Mouse (Mus musculus) heart, adult 2 months (tissue): ENCODE data around the gene Reep3. TPM values are rescaled to one million over a fixed set of nuclear protein-coding genes. Genes with fewer than 3 reads are reported as not detected.
A peak's percentile ranks its signal among the peaks of the same experiment; 100 is the strongest.

ENCODE experiments used
- DNase-seq, 2 experiments: peaks; one replicate each; pipeline ENCODE4 v3.0.0; 2021
- H3K27ac ChIP-seq: fragments of 200-600 bp; 2 replicates; pipeline ENCODE4 v1.8.1; 2022
- H3K27me3 ChIP-seq: fragments of 200-500 bp; 2 replicates; pipeline ENCODE4 v1.6.1; 2012; ENCODE audit warnings: mild to moderate bottlenecking, low read length, inconsistent platforms, mixed read lengths; ENCODE audit not compliant: control insufficient read depth, insufficient read depth
- H3K36me3 ChIP-seq: fragments of 200-500 bp; 2 replicates; pipeline ENCODE4 v1.6.1; 2012; ENCODE audit warnings: low read length, inconsistent platforms; ENCODE audit not compliant: control insufficient read depth, insufficient read depth
- H3K4me1 ChIP-seq: fragments of 200-500 bp; 2 replicates; pipeline ENCODE4 v1.6.1; 2011; ENCODE audit warnings: low read length; ENCODE audit not compliant: control insufficient read depth, insufficient read depth
- H3K4me3 ChIP-seq: fragments of 200-600 bp; 2 replicates; pipeline ENCODE4 v1.8.1; 2022
- H3K79me2 ChIP-seq: fragments of 200-500 bp; replicated peaks from 2 replicates; pipeline ENCODE4 v1.6.1; 2012; ENCODE audit warnings: mild to moderate bottlenecking, inconsistent platforms, low read length, moderate library complexity, mixed read lengths; ENCODE audit not compliant: control insufficient read depth, insufficient read depth
- H3K9ac ChIP-seq: fragments of 200-500 bp; 2 replicates; pipeline ENCODE4 v1.6.1; 2012; ENCODE audit warnings: low read depth, mild to moderate bottlenecking, control low read depth, inconsistent platforms, low read length, mixed read lengths
- CTCF ChIP-seq: fragments of 200-600 bp; IDR thresholded peaks from 2 replicates; pipeline ENCODE4 v1.8.1; 2022; ENCODE audit warnings: antibody characterized with exemption, mild to moderate bottlenecking, moderate library complexity
- EP300 ChIP-seq: fragments of 200-500 bp; IDR thresholded peaks from 2 replicates; pipeline ENCODE4 v1.6.1; 2011; ENCODE audit warnings: low read depth, low read length, control low read depth; ENCODE audit not compliant: insufficient read depth
- POLR2A ChIP-seq: fragments of 200-500 bp; IDR thresholded peaks from 2 replicates; pipeline ENCODE4 v1.6.1; 2011; ENCODE audit warnings: mild to moderate bottlenecking, low read depth, low read length, control low read depth; ENCODE audit not compliant: insufficient read depth
- WGBS: fragments of 180-500 bp; shearing (Covaris S2); methylation state at CpG from one replicate; pipeline ENCODE4 v1.1.7; 2018; 5-methylcytosine and 5-hydroxymethylcytosine counted together
- intact Hi-C: fragments of 180-260 bp; cut with DNase I; formaldehyde crosslinking; loops from one replicate; pipeline ENCODE4 v1.15.1; 2025
- polyA plus RNA-seq: library from polyadenylated mRNA; depleted of rRNA; stranded (reverse); fragments of >200 nt; gene quantifications from 2 replicates; pipeline ENCODE4 v1.2.3, GENCODE M21; 2012
- total RNA-seq, 2 experiments: library from RNA; stranded (reverse); gene quantifications; 2 replicates each; pipeline ENCODE4 v1.2.3; 2021

Gene Reep3
- total and polyA plus RNA-seq, 3 experiments = 14.9 to 20.2 (median 19.7) TPM

DNA sequence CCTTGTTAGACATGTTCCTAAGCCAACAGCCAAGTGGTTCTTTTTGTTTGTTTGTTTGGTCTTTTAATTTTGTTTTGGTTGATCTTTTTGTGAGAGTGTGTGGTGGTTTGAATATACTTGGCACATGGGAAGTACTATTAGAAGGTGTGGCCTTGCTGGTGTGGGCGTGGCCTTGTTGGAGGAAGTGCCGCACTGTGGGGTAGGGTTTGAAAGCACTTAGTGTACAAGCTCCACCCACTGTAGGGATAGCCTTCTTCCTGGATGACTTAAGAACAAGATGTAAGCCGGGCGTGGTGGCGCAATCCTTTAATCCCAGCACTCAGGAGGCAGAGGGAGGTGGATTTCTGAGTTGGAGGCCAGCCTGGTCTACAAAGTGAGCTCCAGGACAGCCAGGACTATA lies 113.7 kb downstream of the Reep3 start:
- Histone ChIP-seq H3K27ac (no peak overlapping the region), H3K27me3 (no peaks in the 10 kb centered on the region), H3K79me2 (no peaks in the 10 kb centered on the region), H3K4me1 (no peaks in the 10 kb centered on the region), H3K9ac (no peak overlapping the region), H3K4me3 (no peak overlapping the region), H3K36me3 (no peaks in the 10 kb centered on the region)
- 87% methylated on average over 5 of the region's 5 CpGs for WGBS
- no peak for TF ChIP-seq POLR2A
- TF ChIP-seq EP300 = no peak
- TF ChIP-seq CTCF = no peak
- intact Hi-C loops = no loop called here
- no peak for DNase-seq

- H3K9ac ChIP-seq = no peak overlapping the region
- no peak overlapping the region for H3K4me3 ChIP-seq
- 0 out of 2 replicates have a peak, but pooled peaks cover 2% of the 10 kb centered on the region for H3K4me1 ChIP-seq
- no peak overlapping the region for H3K27ac ChIP-seq
- H3K79me2 ChIP-seq = no peaks in the 10 kb centered on the region
- intact Hi-C loops = no loop called here
- WGBS = 81% methylated on average over 2 of the region's 2 CpGs
- peaks cover 5% of the 10 kb centered on the region for H3K36me3 ChIP-seq
- H3K27me3 ChIP-seq = no peaks in the 10 kb centered on the region
- no peak for DNase-seq
- TF ChIP-seq EP300 (no peak), CTCF (no peak)
These were observed 118.5 kb downstream of the Reep3 start for GRCm38 (mm10) chr10:66978215-66978614.

DNA sequence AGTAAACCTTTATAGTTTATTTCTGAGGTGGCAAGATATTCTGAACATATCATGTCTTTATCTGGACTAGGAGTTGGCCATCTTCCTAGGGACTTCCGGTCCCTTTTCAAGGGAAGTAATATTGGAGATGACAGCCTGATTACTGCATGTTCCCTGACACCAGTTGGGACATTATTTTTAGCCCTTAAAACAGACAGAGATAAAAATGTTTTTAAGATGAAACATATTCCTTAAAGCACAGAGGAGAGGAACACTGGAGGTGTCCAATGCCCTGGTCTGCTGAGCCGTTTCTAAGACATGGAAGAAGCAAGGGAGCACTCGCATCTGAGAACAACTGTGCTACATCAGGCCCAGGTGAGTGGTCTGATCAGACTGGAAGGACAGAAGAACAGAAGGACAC lies 119.7 kb downstream of the Reep3 start:
- Histone ChIP-seq H3K27ac (no peak overlapping the region), H3K9ac (no peak overlapping the region), H3K4me3 (no peak overlapping the region), H3K36me3 (peaks cover 5% of the 10 kb centered on the region), H3K79me2 (no peaks in the 10 kb centered on the region), H3K27me3 (no peaks in the 10 kb centered on the region), H3K4me1 (0 out of 2 replicates have a peak, but pooled peaks cover 2% of the 10 kb centered on the region)
- no peak for TF ChIP-seq POLR2A
- no peak for TF ChIP-seq CTCF
- no peak for TF ChIP-seq EP300
- 72% methylated on average over 3 of the region's 3 CpGs for WGBS
- intact Hi-C loops = no loop called here
- no peak for DNase-seq

DNA sequence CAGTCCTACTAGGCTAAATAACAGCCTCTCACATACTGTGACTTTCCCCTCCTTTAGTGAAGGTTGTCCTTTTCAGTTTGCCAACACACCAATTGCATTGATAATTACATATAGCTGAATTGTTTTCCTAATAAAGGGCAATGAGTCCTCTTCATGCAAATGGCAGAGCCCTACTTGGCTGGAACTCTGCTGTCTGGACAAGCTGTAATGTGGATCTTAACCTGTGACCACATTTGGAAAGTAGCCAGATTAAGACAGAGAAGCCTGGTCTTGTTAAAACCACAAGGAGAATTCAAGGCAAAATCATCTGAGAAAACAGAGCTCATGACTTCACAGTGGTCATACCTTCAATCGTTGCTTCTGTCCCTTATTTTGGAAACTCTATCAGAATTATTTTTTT lies 121.3 kb downstream of the Reep3 start:
- Histone ChIP-seq H3K79me2 (no peaks in the 10 kb centered on the region), H3K4me1 (0 out of 2 replicates have a peak, but pooled peaks cover 2% of the 10 kb centered on the region), H3K36me3 (peaks cover 5% of the 10 kb centered on the region), H3K27me3 (no peaks in the 10 kb centered on the region), H3K9ac (no peak overlapping the region), H3K27ac (0 out of 2 replicates have a peak overlapping the region, but pooled peaks have one; percentile 4), H3K4me3 (no peak overlapping the region)
- WGBS = 31% methylated on average over 1 of the region's 1 CpGs
- TF ChIP-seq CTCF (no peak), POLR2A (no peak), EP300 (no peak)
- intact Hi-C loops = no loop called here
- DNase-seq = no peak

GRCm38 (mm10) chr10:66974417-66974816 lies 122.3 kb downstream of the Reep3 start:
- Histone ChIP-seq H3K4me1 (0 out of 2 replicates have a peak, but pooled peaks cover 2% of the 10 kb centered on the region), H3K36me3 (peaks cover 5% of the 10 kb centered on the region), H3K9ac (no peak overlapping the region), H3K4me3 (no peak overlapping the region), H3K27me3 (no peaks in the 10 kb centered on the region), H3K27ac (no peak overlapping the region), H3K79me2 (no peaks in the 10 kb centered on the region)
- TF ChIP-seq CTCF = no peak
- TF ChIP-seq EP300 = no peak
- no peak for TF ChIP-seq POLR2A
- intact Hi-C loops = no loop called here
- WGBS = 90% methylated on average over 4 of the region's 4 CpGs
- DNase-seq = no peak

- no peak for TF ChIP-seq CTCF
- no peak for TF ChIP-seq POLR2A
- TF ChIP-seq EP300 = no peak
- Histone ChIP-seq H3K9ac (no peak overlapping the region), H3K27ac (no peak overlapping the region), H3K4me1 (0 out of 2 replicates have a peak, but pooled peaks cover 2% of the 10 kb centered on the region), H3K79me2 (no peaks in the 10 kb centered on the region), H3K36me3 (peaks cover 5% of the 10 kb centered on the region), H3K4me3 (no peak overlapping the region), H3K27me3 (no peaks in the 10 kb centered on the region)
- no peak for DNase-seq
- 71% methylated on average over 6 of the region's 6 CpGs for WGBS
- intact Hi-C loops = no loop called here
These were observed 122.9 kb downstream of the Reep3 start for GRCm38 (mm10) chr10:66973866-66974265.
